ENCODE assay signal across 9 mouse cellular contexts in genomic region chr6:49247246-49247645, GRCm38 (mm10). TPM values are rescaled to one million over a fixed set of nuclear protein-coding genes. Genes with fewer than 3 reads are reported as not detected.
DNase-seq lines count a peak whose midpoint lies in the region; ATAC-seq lines count a peak whose summit lies in the region.
"Had no signal": no experiment of that assay in that cellular context is flagged by ENCODE, and none has a peak within 500 bp of the region (broad histone marks: within the 10 kb centered on the region; RNA-seq: fewer than 3 reads in every experiment).

No protein-coding gene starts in this region.

- peaks cover 65% of the 10 kb centered on the region for H3K36me3 ChIP-seq in midbrain, embryonic 14.5 days (ENCODE audit: control insufficient read depth, insufficient read depth, low read length)
- peaks cover 100% of the 10 kb centered on the region for H3K36me3 ChIP-seq in midbrain, embryonic 10.5 days
- H3K36me3 ChIP-seq in splenic B cell, adult 2 months (ENCODE audit: control insufficient read depth, insufficient read depth, low read length, poor library complexity, severe bottlenecking): peaks cover 11% of the 10 kb centered on the region; the same call in 1 of the 2 replicates

- intact Hi-C loops in gastrocnemius, postnatal 14 days (cut with DNase I; ENCODE audit: low total_unique reads): no loop called here

- H3K4me3 ChIP-seq in midbrain, embryonic 14.5 days (replicated peaks; ENCODE audit: low read depth, low read length): no peak overlapping the region
- H3K4me3 ChIP-seq in midbrain, embryonic 10.5 days: no peak overlapping the region
- H3K4me3 ChIP-seq: embryonic facial prominence, embryonic 12.5 days had no signal

- no peaks in the 10 kb centered on the region for H3K9me3 ChIP-seq in midbrain, embryonic 14.5 days (ENCODE audit: control insufficient read depth, low read length)
- H3K9me3 ChIP-seq in midbrain, embryonic 10.5 days (replicated peaks): no peaks in the 10 kb centered on the region
- H3K9me3 ChIP-seq: embryonic facial prominence, embryonic 12.5 days had no signal

- H3K27ac ChIP-seq in midbrain, embryonic 14.5 days (replicated peaks; ENCODE audit: low read depth, low read length): no peak overlapping the region
- no peak overlapping the region for H3K27ac ChIP-seq in midbrain, embryonic 10.5 days (replicated peaks)
- H3K27ac ChIP-seq: embryonic facial prominence, embryonic 12.5 days had no signal

- no peaks in the 10 kb centered on the region for H3K27me3 ChIP-seq in midbrain, embryonic 14.5 days (ENCODE audit: control insufficient read depth, insufficient read depth, low read length)
- H3K27me3 ChIP-seq in midbrain, embryonic 10.5 days (ENCODE audit: low read depth, poor library complexity, severe bottlenecking): no peaks in the 10 kb centered on the region
- H3K27me3 ChIP-seq in splenic B cell, adult 2 months (ENCODE audit: control insufficient read depth, insufficient read depth, low read length, poor library complexity, severe bottlenecking): no peaks in the 10 kb centered on the region
- H3K27me3 ChIP-seq: embryonic facial prominence, embryonic 12.5 days had no signal

- H3K4me1 ChIP-seq in midbrain, embryonic 14.5 days (ENCODE audit: control insufficient read depth, insufficient read depth, low read length): no peaks in the 10 kb centered on the region
- H3K4me1 ChIP-seq in midbrain, embryonic 10.5 days: no peaks in the 10 kb centered on the region
- H3K4me1 ChIP-seq: embryonic facial prominence, embryonic 12.5 days had no signal

- no peak overlapping the region for H3K9ac ChIP-seq in midbrain, embryonic 14.5 days (replicated peaks; ENCODE audit: low read length)
- H3K9ac ChIP-seq: embryonic facial prominence, embryonic 12.5 days had no signal

- WGBS in midbrain, embryonic 14.5 days: 50% methylated on average over 2 of the region's 2 CpGs
- 70% methylated on average over 2 of the region's 2 CpGs for WGBS in midbrain, embryonic 10.5 days

- H3K4me2 ChIP-seq in midbrain, embryonic 14.5 days (ENCODE audit: low read length): no peak overlapping the region
- H3K4me2 ChIP-seq: embryonic facial prominence, embryonic 12.5 days had no signal

- ATAC-seq in midbrain, embryonic 14.5 days (ENCODE audit: low FRiP score, low TSS enrichment): no peak

- peak; percentile 14 for DNase-seq in gastrocnemius, adult 18-20 months (ENCODE audit: low spot score)
- DNase-seq in gastrocnemius, postnatal 14 days: no peak
- DNase-seq in midbrain, embryonic 14.5 days: peak; percentile 89
- DNase-seq in midbrain, embryonic 10.5 days (ENCODE audit: low spot score): no peak
- peak; percentile 52 for DNase-seq in forelimb bud, embryonic 11.5 days (ENCODE audit: low read depth, low spot score)
- DNase-seq in splenic B cell, adult 2 months (ENCODE audit: low read depth, low spot score): peak; percentile 55
- DNase-seq in left cerebral cortex, adult 9 months (ENCODE audit: low spot score in 2 of 2): no peak
- DNase-seq in left cerebral cortex, adult 11 months (ENCODE audit: low spot score): no peak

RNA-seq across cellular contexts. Expression of gene Tra2a, which starts 16.6 kb away (rescaled TPM):
- total RNA-seq in gastrocnemius, adult 18-20 months (2021): 10 to 100 TPM; 14.7 to 20.2 TPM
- 10 to 100 TPM; 15.8 to 18.1 TPM for total RNA-seq in gastrocnemius, postnatal 14 days (2021)
- polyA plus RNA-seq in midbrain, embryonic 14.5 days (2014; fragmentation: Nextera tagmentation; extraction: Ambion mirVana): 58.0 and 105 TPM in 2 replicates
- polyA plus RNA-seq in midbrain, embryonic 10.5 days (2016; fragmentation: Nextera tagmentation; extraction: Ambion mirVana): 121 and 126 TPM in 2 replicates

RNA-seq across cellular contexts. Expression of gene Igf2bp3, which starts 32.5 kb away (rescaled TPM):
- under 1 TPM; 0.09 to 0.11 TPM for total RNA-seq in gastrocnemius, adult 18-20 months (2021)
- total RNA-seq in gastrocnemius, postnatal 14 days (2021): 1 to 10 TPM in 1 of 2 experiments, under 1 TPM in 1; 0.86 to 1.1 TPM
- 24.7 and 39.2 TPM in 2 replicates for polyA plus RNA-seq in midbrain, embryonic 14.5 days (2014; fragmentation: Nextera tagmentation; extraction: Ambion mirVana)
- polyA plus RNA-seq in midbrain, embryonic 10.5 days (2016; fragmentation: Nextera tagmentation; extraction: Ambion mirVana): 134 and 148 TPM in 2 replicates

Comparison
In these comparisons a context has a peak if more than half of its experiments do, and no peak if none do; other contexts are left out.
1. DNase-seq: peak in gastrocnemius, adult 18-20 months (single experiment), midbrain, embryonic 14.5 days (single experiment), forelimb bud, embryonic 11.5 days (single experiment) and splenic B cell, adult 2 months (single experiment); none in gastrocnemius, postnatal 14 days (single experiment), midbrain, embryonic 10.5 days (single experiment), left cerebral cortex, adult 9 months (0 of 2) and left cerebral cortex, adult 11 months (single experiment).